Mouse (Mus musculus) midbrain, embryonic 12.5 days (tissue): ENCODE data around the gene Ccl1. TPM values are rescaled to one million over a fixed set of nuclear protein-coding genes. Genes with fewer than 3 reads are reported as not detected.

Experiments used
- ATAC-seq: fragments of 200-750 bp; cut with Nextera tagmentation; 2 replicates; pipeline ENCODE4 v1.8.0; 2017; ENCODE audit warnings: low read depth, moderate TSS enrichment, moderate library complexity; ENCODE audit not compliant: low FRiP score
- H3K27ac ChIP-seq: fragments of 300-500 bp; sonication (generic); replicated peaks from 2 replicates; pipeline ENCODE4 v1.5.1; 2016; ENCODE audit warnings: mild to moderate bottlenecking
- H3K27me3 ChIP-seq: fragments of 300-500 bp; sonication (generic); 2 replicates; pipeline ENCODE4 v1.6.1; 2016; ENCODE audit warnings: mild to moderate bottlenecking
- H3K36me3 ChIP-seq: fragments of 300-500 bp; sonication (generic); 2 replicates; pipeline ENCODE4 v1.6.1; 2016
- H3K4me1 ChIP-seq: fragments of 300-500 bp; sonication (generic); 2 replicates; pipeline ENCODE4 v1.6.1; 2016
- H3K4me2 ChIP-seq: fragments of 300-500 bp; sonication (generic); replicated peaks from 2 replicates; pipeline ENCODE4 v1.6.1; 2016; ENCODE audit warnings: mild to moderate bottlenecking, moderate library complexity
- H3K4me3 ChIP-seq: fragments of 300-500 bp; sonication (generic); 2 replicates; pipeline ENCODE4 v1.5.1; 2016; ENCODE audit warnings: mild to moderate bottlenecking
- H3K9ac ChIP-seq: fragments of 300-500 bp; sonication (generic); replicated peaks from 2 replicates; pipeline ENCODE4 v1.6.1; 2016; ENCODE audit warnings: mild to moderate bottlenecking, moderate library complexity
- H3K9me3 ChIP-seq: fragments of 300-500 bp; sonication (generic); 2 replicates; pipeline ENCODE4 v1.6.1; 2016; ENCODE audit warnings: mild to moderate bottlenecking
- WGBS: fragments of 180-500 bp; shearing (Covaris S2); methylation state at CpG from one replicate; pipeline ENCODE4 v1.1.7; 2016; 5-methylcytosine and 5-hydroxymethylcytosine counted together
- polyA plus RNA-seq: library from polyadenylated mRNA; unstranded; fragments of >200 nt; fragmentation: Nextera tagmentation; extraction: Ambion mirVana; gene quantifications from 2 replicates; pipeline ENCODE4 v1.2.1, GENCODE M21; 2016

The Ccl1 gene
- polyA plus RNA-seq, 1 experiment from 2014 or later = not detected

GRCm38 (mm10) chr11:82173491-82173890 is 132.0 kb downstream of the Ccl1 start:
- H3K27me3 ChIP-seq = no peaks in the 10 kb centered on the region
- H3K4me3 ChIP-seq = no peak overlapping the region
- H3K4me2 ChIP-seq = no peak overlapping the region
- H3K27ac ChIP-seq = no peak overlapping the region
- no peaks in the 10 kb centered on the region for H3K4me1 ChIP-seq
- no peak overlapping the region for H3K9ac ChIP-seq
- 85% methylated on average over 2 of the region's 2 CpGs for WGBS
- H3K9me3 ChIP-seq = no peaks in the 10 kb centered on the region
- no peak for ATAC-seq
- H3K36me3 ChIP-seq = no peaks in the 10 kb centered on the region

GRCm38 (mm10) chr11:82171316-82172071 is 134.0 kb downstream of the Ccl1 start:
- Histone ChIP-seq H3K9ac (no peak overlapping the region), H3K36me3 (no peaks in the 10 kb centered on the region), H3K4me1 (no peaks in the 10 kb centered on the region), H3K4me2 (no peak overlapping the region), H3K4me3 (no peak overlapping the region), H3K27ac (no peak overlapping the region), H3K9me3 (no peaks in the 10 kb centered on the region), H3K27me3 (no peaks in the 10 kb centered on the region)
- WGBS = 75% methylated on average over 7 of the region's 7 CpGs
- no peak for ATAC-seq

GRCm38 (mm10) chr11:82169456-82169855 is 136.0 kb downstream of the Ccl1 start:
- no peaks in the 10 kb centered on the region for H3K9me3 ChIP-seq
- no peak for ATAC-seq
- no peaks in the 10 kb centered on the region for H3K36me3 ChIP-seq
- no peaks in the 10 kb centered on the region for H3K4me1 ChIP-seq
- no peak overlapping the region for H3K4me2 ChIP-seq
- WGBS = 92% methylated on average over 4 of the region's 4 CpGs
- no peak overlapping the region for H3K27ac ChIP-seq
- H3K4me3 ChIP-seq = no peak overlapping the region
- H3K9ac ChIP-seq = no peak overlapping the region
- H3K27me3 ChIP-seq = no peaks in the 10 kb centered on the region

- Histone ChIP-seq H3K9me3 (no peaks in the 10 kb centered on the region), H3K36me3 (no peaks in the 10 kb centered on the region), H3K9ac (no peak overlapping the region), H3K4me3 (no peak overlapping the region), H3K27me3 (no peaks in the 10 kb centered on the region), H3K4me2 (no peak overlapping the region), H3K4me1 (no peaks in the 10 kb centered on the region), H3K27ac (no peak overlapping the region)
- WGBS = 94% methylated on average over 2 of the region's 2 CpGs
- no peak for ATAC-seq
Observed at GRCm38 (mm10) chr11:82168308-82168707, 137.2 kb downstream of the Ccl1 start.

GRCm38 (mm10) chr11:82163285-82163684 is 142.2 kb downstream of the Ccl1 start:
- H3K4me2 ChIP-seq = no peak overlapping the region
- ATAC-seq = no peak
- H3K27me3 ChIP-seq = no peaks in the 10 kb centered on the region
- no peaks in the 10 kb centered on the region for H3K4me1 ChIP-seq
- no peak overlapping the region for H3K27ac ChIP-seq
- 67% methylated on average over 8 of the region's 8 CpGs for WGBS
- H3K4me3 ChIP-seq = no peak overlapping the region
- no peaks in the 10 kb centered on the region for H3K36me3 ChIP-seq
- H3K9ac ChIP-seq = no peak overlapping the region
- H3K9me3 ChIP-seq = no peaks in the 10 kb centered on the region

GRCm38 (mm10) chr11:82159126-82159525 is 146.4 kb downstream of the Ccl1 start:
- no peak overlapping the region for H3K4me3 ChIP-seq
- no peak overlapping the region for H3K4me2 ChIP-seq
- H3K27ac ChIP-seq = no peak overlapping the region
- no peaks in the 10 kb centered on the region for H3K9me3 ChIP-seq
- H3K4me1 ChIP-seq = no peaks in the 10 kb centered on the region
- H3K27me3 ChIP-seq = no peaks in the 10 kb centered on the region
- no peak for ATAC-seq
- H3K9ac ChIP-seq = no peak overlapping the region
- 93% methylated on average over 2 of the region's 2 CpGs for WGBS
- H3K36me3 ChIP-seq = no peaks in the 10 kb centered on the region

- no peak overlapping the region for H3K4me2 ChIP-seq
- ATAC-seq = no peak
- no peaks in the 10 kb centered on the region for H3K27me3 ChIP-seq
- H3K27ac ChIP-seq = no peak overlapping the region
- H3K9me3 ChIP-seq = no peaks in the 10 kb centered on the region
- H3K4me3 ChIP-seq = no peak overlapping the region
- no peak overlapping the region for H3K9ac ChIP-seq
- H3K4me1 ChIP-seq = no peaks in the 10 kb centered on the region
- no peaks in the 10 kb centered on the region for H3K36me3 ChIP-seq
- WGBS = 71% methylated on average over 7 of the region's 7 CpGs
Observed at GRCm38 (mm10) chr11:82139492-82140094, 165.9 kb downstream of the Ccl1 start.

- Histone ChIP-seq H3K36me3 (no peaks in the 10 kb centered on the region), H3K9me3 (no peaks in the 10 kb centered on the region), H3K27ac (no peak overlapping the region), H3K4me1 (no peaks in the 10 kb centered on the region), H3K4me2 (no peak overlapping the region), H3K4me3 (no peak overlapping the region), H3K27me3 (no peaks in the 10 kb centered on the region), H3K9ac (no peak overlapping the region)
- 90% methylated on average over 2 of the region's 2 CpGs for WGBS
- ATAC-seq = no peak
Observed at GRCm38 (mm10) chr11:82136196-82136595, 169.3 kb downstream of the Ccl1 start.

GRCm38 (mm10) chr11:82132977-82133376 is 172.5 kb downstream of the Ccl1 start:
- Histone ChIP-seq H3K4me3 (no peak overlapping the region), H3K4me1 (no peaks in the 10 kb centered on the region), H3K9ac (no peak overlapping the region), H3K4me2 (no peak overlapping the region), H3K36me3 (no peaks in the 10 kb centered on the region), H3K27ac (no peak overlapping the region), H3K9me3 (no peaks in the 10 kb centered on the region), H3K27me3 (no peaks in the 10 kb centered on the region)
- WGBS = 71% methylated on average over 1 of the region's 1 CpGs
- ATAC-seq = no peak

Other genes with a start within 250 kb of the Ccl1 start
- gene Ccl11, start 247.9 kb downstream of the Ccl1 start, polyA plus RNA-seq = not detected in 2 replicates
- 0.61 and 1.8 TPM in 2 replicates for gene Ccl12, start 203.8 kb downstream of the Ccl1 start, polyA plus RNA-seq
- not detected in 2 replicates for gene Ccl8, start 190.5 kb downstream of the Ccl1 start, polyA plus RNA-seq
- 1.0 and 1.4 TPM in 2 replicates for gene Tmem132e, start 83.2 kb upstream of the Ccl1 start, polyA plus RNA-seq